Mouse (Mus musculus) myocyte (in vitro differentiated cells): ENCODE results near the gene Plk3. TPM values are rescaled to one million over a fixed set of nuclear protein-coding genes. Genes with fewer than 3 reads are reported as not detected.

Source experiments
- H3K27me3 ChIP-seq: one replicate; pipeline ENCODE4 v1.6.1; 2011; ENCODE audit not compliant: control insufficient read depth, insufficient read depth, insufficient read length
- H3K36me3 ChIP-seq: one replicate; pipeline ENCODE4 v1.6.1; 2011; ENCODE audit not compliant: control insufficient read depth, insufficient read depth
- H3K4me2 ChIP-seq: one replicate; pipeline ENCODE4 v1.6.1; 2011; ENCODE audit warnings: low read depth, control low read depth
- H3K4me3 ChIP-seq: one replicate; pipeline ENCODE4 v1.5.1; 2011; ENCODE audit warnings: mild to moderate bottlenecking, control low read depth, moderate library complexity
- H3K79me2 ChIP-seq: one replicate; pipeline ENCODE4 v1.6.1; 2011; ENCODE audit not compliant: control insufficient read depth, insufficient read depth
- H3ac ChIP-seq: one replicate; pipeline ENCODE4 v1.6.1; 2011; ENCODE audit not compliant: control insufficient read depth, insufficient read length
- CEBPB ChIP-seq: IDR thresholded peaks from 2 replicates; pipeline ENCODE4 v1.6.1; 2011; ENCODE audit warnings: mild to moderate bottlenecking, moderate library complexity; ENCODE audit not compliant: poor library complexity, insufficient read depth, severe bottlenecking
- E2F4 ChIP-seq: IDR thresholded peaks from one replicate; pipeline ENCODE4 v1.6.1; 2011; ENCODE audit warnings: mild to moderate bottlenecking, control low read depth, moderate library complexity; ENCODE audit not compliant: insufficient read depth
- MAX ChIP-seq: IDR thresholded peaks from one replicate; pipeline ENCODE4 v1.6.1; 2011; ENCODE audit warnings: low read depth, mild to moderate bottlenecking, control low read depth
- MYOD1 ChIP-seq, 3 experiments: IDR thresholded peaks; one replicate each; pipeline ENCODE4 v1.6.1; 2011; ENCODE audit warnings: control low read depth in 2 of 3, low read depth in 2 of 3, mild to moderate bottlenecking in 2 of 3, moderate library complexity in 1 of 3; ENCODE audit not compliant: insufficient read length in 2 of 3, control insufficient read depth in 1 of 3
- MYOG ChIP-seq, 3 experiments: IDR thresholded peaks; one replicate each; pipeline ENCODE4 v1.6.1; 2011; ENCODE audit warnings: control low read depth in 2 of 3, low read depth in 2 of 3, mild to moderate bottlenecking in 2 of 3; ENCODE audit not compliant: insufficient read length in 2 of 3, control insufficient read depth in 1 of 3, insufficient read depth in 1 of 3
- POLR2A ChIP-seq: IDR thresholded peaks from one replicate; pipeline ENCODE4 v1.6.1; 2011; ENCODE audit warnings: low read depth, mild to moderate bottlenecking, control low read depth, moderate library complexity; ENCODE audit not compliant: insufficient read length
- POLR2AphosphoS2 ChIP-seq: IDR thresholded peaks from one replicate; pipeline ENCODE4 v1.6.1; 2011; ENCODE audit warnings: low read depth, control low read depth; ENCODE audit not compliant: insufficient read length
- REST ChIP-seq: IDR thresholded peaks from one replicate; pipeline ENCODE4 v1.6.1; 2011; ENCODE audit warnings: mild to moderate bottlenecking, control low read depth, moderate library complexity; ENCODE audit not compliant: insufficient read depth, insufficient read length
- SRF ChIP-seq: IDR thresholded peaks from one replicate; pipeline ENCODE4 v1.6.1; 2011; ENCODE audit warnings: low read depth; ENCODE audit not compliant: control insufficient read depth, insufficient read length
- TCF12 ChIP-seq: IDR thresholded peaks from one replicate; pipeline ENCODE4 v1.6.1; 2011; ENCODE audit warnings: mild to moderate bottlenecking, control low read depth; ENCODE audit not compliant: poor library complexity, insufficient read depth, severe bottlenecking
- TCF3 ChIP-seq: IDR thresholded peaks from one replicate; pipeline ENCODE4 v1.6.1; 2011; ENCODE audit warnings: low read depth, control low read depth; ENCODE audit not compliant: insufficient read length
- USF1 ChIP-seq: IDR thresholded peaks from one replicate; pipeline ENCODE4 v1.6.1; 2011; ENCODE audit warnings: low read depth, mild to moderate bottlenecking, control low read depth, moderate library complexity
- polyA plus RNA-seq: library from polyadenylated mRNA; unstranded; fragments of >200 nt; fragmentation: generic; extraction: Trizol; gene quantifications from one replicate; pipeline ENCODE4 v1.2.1, GENCODE M21; 2012; ENCODE audit warnings: missing spikeins

Plk3 gene
- polyA plus RNA-seq, 1 experiment, result 17.4 TPM

DNA sequence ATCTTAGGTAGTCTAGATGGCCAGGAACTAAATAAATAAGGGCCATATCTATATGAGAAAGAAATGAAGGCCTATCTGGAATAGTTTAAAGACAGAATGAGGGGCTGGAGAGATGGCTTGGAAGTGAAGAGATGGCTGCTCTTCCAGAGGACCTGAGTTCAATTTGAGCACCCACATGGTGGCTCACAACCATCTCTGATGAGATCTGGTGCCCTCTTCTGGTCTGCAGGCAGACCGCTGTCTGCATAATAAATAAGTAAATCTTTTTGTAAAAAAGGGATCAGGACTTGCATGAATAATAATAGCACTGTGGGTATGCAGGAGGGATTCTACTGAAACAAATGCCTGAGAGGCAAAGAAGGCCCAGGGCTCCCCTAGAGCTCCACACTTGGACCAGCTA is 20.5 kb downstream of the Plk3 start:
- no peak for TF ChIP-seq POLR2A
- TF ChIP-seq MYOD1 (IDR thresholded peaks at IDR 0.05; ENCODE audit: control insufficient read depth in 1 of 3, insufficient read length in 2 of 3, low read depth in 2 of 3), result no peak
- TF ChIP-seq TCF12, result no peak
- TF ChIP-seq MYOG (IDR thresholded peaks at IDR 0.05; ENCODE audit: control insufficient read depth in 1 of 3, insufficient read depth in 1 of 3, insufficient read length in 2 of 3, low read depth in 2 of 3), result no peak
- TF ChIP-seq USF1, result no peak
- TF ChIP-seq POLR2AphosphoS2, result no peak
- no peak for TF ChIP-seq MAX
- Histone ChIP-seq H3K27me3 (no peaks in the 10 kb centered on the region), H3K4me2 (no peak overlapping the region), H3K4me3 (no peak overlapping the region), H3K79me2 (no peaks in the 10 kb centered on the region), H3ac (no peak overlapping the region), H3K36me3 (no peaks in the 10 kb centered on the region)

DNA sequence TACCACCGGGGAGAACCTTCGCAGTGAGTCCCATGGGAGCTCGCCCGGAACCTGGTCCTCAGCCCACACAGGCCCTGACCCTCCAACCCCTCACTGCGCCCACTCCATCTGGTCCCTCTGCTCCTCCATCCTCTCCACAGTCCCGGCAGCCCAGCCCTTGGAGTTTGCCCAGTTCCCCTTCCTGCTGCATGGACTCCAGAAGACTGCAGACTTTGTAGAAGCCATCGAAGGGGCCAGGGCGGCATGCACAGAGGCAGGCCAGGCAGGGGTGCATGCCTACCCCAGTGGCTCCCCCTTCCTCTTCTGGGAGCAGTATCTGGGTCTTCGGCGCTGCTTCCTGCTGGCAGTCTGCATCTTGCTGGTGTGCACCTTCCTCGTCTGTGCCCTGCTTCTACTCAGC is 22.8 kb downstream of the Plk3 start:
- no peaks in the 10 kb centered on the region for H3K27me3 ChIP-seq
- H3K4me2 ChIP-seq, result no peak overlapping the region
- no peaks in the 10 kb centered on the region for H3K79me2 ChIP-seq
- H3ac ChIP-seq, result no peak overlapping the region
- H3K4me3 ChIP-seq, result no peak overlapping the region
- H3K36me3 ChIP-seq, result no peaks in the 10 kb centered on the region
- TF ChIP-seq MAX (no peak), TCF3 (no peak), USF1 (no peak), TCF12 (no peak), E2F4 (no peak), SRF (no peak), REST (no peak), MYOD1 (IDR thresholded peaks at IDR 0.05; ENCODE audit: control insufficient read depth in 1 of 3, insufficient read length in 2 of 3, low read depth in 2 of 3) (no peak), MYOG (IDR thresholded peaks at IDR 0.05; ENCODE audit: control insufficient read depth in 1 of 3, insufficient read depth in 1 of 3, insufficient read length in 2 of 3, low read depth in 2 of 3) (no peak), POLR2AphosphoS2 (no peak), CEBPB (no peak), POLR2A (no peak)

DNA sequence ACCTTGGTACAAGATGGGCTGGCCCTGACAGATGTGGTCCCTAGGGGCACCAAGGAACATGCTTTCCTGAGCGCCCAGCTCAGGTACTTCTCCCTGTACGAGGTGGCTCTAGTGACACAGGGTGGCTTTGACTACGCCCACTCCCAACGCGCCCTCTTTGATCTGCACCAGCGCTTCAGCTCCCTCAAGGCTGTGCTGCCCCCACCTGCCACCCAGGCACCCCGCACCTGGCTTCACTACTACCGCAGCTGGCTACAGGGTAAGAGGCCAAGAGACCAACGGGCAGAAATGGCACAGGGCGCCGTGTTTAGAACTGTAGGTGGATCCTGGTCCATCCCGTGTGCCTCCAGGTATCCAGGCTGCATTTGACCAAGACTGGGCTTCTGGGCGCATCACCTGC is 23.5 kb downstream of the Plk3 start:
- Histone ChIP-seq H3K36me3 (no peaks in the 10 kb centered on the region), H3K4me2 (no peak overlapping the region)

DNA sequence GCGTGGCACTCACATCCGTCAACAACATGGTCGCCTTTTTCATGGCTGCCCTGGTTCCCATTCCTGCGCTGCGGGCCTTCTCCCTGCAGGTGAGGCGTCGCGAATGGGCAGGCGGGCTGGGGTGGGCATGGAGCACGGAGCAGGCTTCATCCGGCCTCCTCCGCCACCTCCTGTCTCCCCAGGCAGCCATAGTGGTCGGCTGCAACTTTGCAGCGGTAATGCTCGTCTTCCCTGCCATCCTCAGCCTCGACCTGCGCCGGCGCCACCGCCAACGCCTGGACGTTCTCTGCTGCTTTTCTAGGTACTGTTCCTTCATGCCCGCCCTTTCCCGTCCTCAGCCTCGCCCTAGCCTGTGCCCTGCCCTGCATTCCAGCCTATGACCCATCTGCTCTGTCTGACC is 24.4 kb downstream of the Plk3 start:
- Histone ChIP-seq H3K36me3 (no peaks in the 10 kb centered on the region), H3ac (no peak overlapping the region), H3K79me2 (no peaks in the 10 kb centered on the region), H3K4me2 (no peak overlapping the region), H3K4me3 (no peak overlapping the region), H3K27me3 (no peaks in the 10 kb centered on the region)
- TF ChIP-seq USF1 (no peak), REST (no peak), MYOD1 (IDR thresholded peaks at IDR 0.05; ENCODE audit: control insufficient read depth in 1 of 3, insufficient read length in 2 of 3, low read depth in 2 of 3) (no peak), TCF12 (no peak), MYOG (IDR thresholded peaks at IDR 0.05; ENCODE audit: control insufficient read depth in 1 of 3, insufficient read depth in 1 of 3, insufficient read length in 2 of 3, low read depth in 2 of 3) (no peak), TCF3 (no peak), E2F4 (no peak), POLR2AphosphoS2 (no peak), SRF (no peak), MAX (no peak), CEBPB (no peak), POLR2A (no peak)

More for the DNA sequence above, 23.5 kb downstream of the Plk3 start:
- TF ChIP-seq USF1 (no peak), MAX (no peak), POLR2A (no peak), TCF3 (no peak)
- H3K4me3 ChIP-seq, result no peak overlapping the region
- no peaks in the 10 kb centered on the region for H3K27me3 ChIP-seq
- no peaks in the 10 kb centered on the region for H3K79me2 ChIP-seq
- H3ac ChIP-seq, result no peak overlapping the region

DNA sequence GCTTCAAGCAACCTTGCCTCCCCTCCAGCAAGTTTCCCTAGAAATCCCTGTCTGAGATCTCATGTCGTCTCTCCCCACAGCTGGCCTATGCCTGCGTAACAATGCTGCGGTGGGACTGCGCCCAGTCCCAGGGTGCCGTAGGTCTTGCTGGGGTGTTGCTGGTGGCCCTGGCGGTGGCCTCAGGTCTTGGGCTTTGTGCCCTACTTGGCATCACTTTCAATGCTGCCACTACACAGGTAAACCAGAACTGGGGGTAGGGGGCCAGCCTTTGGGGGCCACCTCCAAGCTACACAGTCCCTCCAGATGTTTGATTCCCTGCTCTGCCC is 25.3 kb downstream of the Plk3 start:
- TF ChIP-seq E2F4 (no peak), CEBPB (no peak), REST (no peak), POLR2A (no peak), USF1 (no peak), MYOG (IDR thresholded peaks at IDR 0.05; ENCODE audit: control insufficient read depth in 1 of 3, insufficient read depth in 1 of 3, insufficient read length in 2 of 3, low read depth in 2 of 3) (no peak), TCF12 (no peak), MYOD1 (IDR thresholded peaks at IDR 0.05; ENCODE audit: control insufficient read depth in 1 of 3, insufficient read length in 2 of 3, low read depth in 2 of 3) (no peak), TCF3 (no peak), SRF (no peak), POLR2AphosphoS2 (no peak), MAX (no peak)
- Histone ChIP-seq H3K27me3 (no peaks in the 10 kb centered on the region), H3K36me3 (no peaks in the 10 kb centered on the region), H3ac (no peak overlapping the region), H3K4me3 (no peak overlapping the region), H3K4me2 (no peak overlapping the region), H3K79me2 (no peaks in the 10 kb centered on the region)
